Mouse (Mus musculus) thymus, postnatal 14 days (tissue): Measurements from ENCODE around the gene Snn.

Source experiments
- DNase-seq: peaks from one replicate; pipeline ENCODE4 v3.0.0; 2021

Gene Snn

DNA sequence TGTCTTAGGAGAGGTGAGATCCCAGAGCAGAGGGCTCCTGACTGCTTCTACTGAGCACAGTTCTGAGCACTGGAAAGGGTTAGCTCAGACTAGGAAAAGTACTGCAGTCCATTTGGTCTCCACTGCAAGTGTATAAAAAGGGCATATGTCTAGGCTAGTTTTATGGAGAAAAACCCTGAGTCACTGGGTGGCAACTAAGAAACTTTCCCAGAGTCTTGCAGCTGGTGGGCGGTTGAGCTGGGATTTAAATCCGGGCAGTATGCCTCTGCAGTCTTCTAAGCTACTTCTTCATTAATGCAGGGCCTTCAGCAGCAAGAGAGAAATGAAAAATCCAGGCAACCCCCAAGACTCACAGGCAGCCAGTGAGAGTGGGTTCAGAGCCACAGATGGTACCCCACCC is 10.5 kb upstream of the Snn start:
- DNase-seq: no peak

DNA sequence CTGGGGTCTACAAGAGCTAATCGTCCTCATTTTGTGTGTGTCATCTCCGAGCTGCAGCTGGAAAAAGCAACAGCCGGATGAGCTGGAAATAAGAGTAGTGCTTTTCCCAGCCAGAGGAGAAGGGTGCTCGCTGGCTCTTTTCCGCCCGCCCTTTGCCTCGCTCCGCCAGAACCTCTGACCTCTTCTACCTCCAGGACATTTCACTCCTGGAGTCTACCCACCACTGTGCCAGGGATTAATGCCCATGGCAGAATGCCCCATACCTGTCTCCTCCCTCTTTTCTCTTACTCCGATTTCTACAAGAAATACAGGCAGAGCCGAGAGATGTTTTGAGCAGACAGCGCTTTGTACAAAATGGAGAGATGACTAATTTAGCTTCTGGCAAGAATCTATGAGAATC is 9.6 kb upstream of the Snn start:
- no peak for DNase-seq

DNA sequence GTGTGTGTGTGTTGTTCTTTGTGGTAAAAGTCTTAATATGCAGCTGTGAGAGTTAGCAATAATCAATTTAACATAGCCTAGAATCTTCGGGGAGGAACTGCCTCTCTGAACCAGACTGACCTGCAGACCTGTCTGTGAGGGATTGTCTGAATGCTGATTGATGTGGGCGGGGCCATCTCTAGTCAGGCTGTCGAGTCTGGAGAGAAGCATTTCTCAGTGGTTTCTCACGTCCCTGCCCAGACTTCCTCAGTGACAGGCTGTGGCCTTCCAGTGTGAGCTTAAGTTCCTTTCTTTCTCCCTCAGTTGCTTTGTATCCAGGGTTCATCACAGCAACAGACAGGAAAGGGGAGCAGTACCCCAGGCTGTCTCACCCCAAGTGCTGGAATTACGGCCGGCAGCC is 6.3 kb upstream of the Snn start:
- DNase-seq: no peak

DNA sequence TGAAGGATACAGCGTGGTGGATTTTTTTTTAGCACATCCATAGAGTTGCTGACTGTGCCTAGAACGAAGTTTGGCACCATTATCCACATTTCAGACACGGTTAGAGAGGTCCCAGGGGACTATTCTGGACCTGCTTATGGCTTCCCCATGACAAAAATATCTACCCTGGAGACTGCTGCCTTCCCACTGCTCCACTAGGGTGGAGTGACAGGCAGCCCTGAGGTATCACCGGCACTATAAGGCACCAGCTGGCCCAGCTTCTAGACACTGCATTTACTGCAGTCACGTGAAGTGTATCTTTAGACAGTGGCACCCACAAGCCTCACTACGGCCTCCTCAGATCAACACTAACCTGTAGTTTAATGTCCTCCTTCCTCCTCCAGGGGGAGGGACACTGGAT is 5.9 kb upstream of the Snn start:
- no peak for DNase-seq

DNA sequence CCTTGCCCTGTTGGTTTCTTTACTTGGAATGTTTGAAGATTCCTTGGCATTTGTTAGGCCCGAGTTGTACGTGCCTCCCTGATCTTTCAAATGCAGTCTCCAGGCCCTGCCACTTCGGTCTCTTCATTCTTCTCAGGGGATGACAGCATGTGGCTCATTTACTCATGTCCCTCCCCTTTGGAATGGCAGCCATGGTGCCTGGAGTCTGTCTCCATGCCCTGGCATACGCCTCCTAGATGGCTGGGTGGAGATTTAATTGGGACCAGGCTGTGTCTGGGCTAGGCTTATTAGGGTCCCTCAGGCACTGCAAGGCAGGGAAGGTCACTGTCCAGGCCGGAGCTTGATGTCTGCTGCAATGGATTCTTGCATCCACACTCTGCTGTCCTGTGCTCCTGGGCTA is 4.8 kb upstream of the Snn start:
- no peak for DNase-seq

DNA sequence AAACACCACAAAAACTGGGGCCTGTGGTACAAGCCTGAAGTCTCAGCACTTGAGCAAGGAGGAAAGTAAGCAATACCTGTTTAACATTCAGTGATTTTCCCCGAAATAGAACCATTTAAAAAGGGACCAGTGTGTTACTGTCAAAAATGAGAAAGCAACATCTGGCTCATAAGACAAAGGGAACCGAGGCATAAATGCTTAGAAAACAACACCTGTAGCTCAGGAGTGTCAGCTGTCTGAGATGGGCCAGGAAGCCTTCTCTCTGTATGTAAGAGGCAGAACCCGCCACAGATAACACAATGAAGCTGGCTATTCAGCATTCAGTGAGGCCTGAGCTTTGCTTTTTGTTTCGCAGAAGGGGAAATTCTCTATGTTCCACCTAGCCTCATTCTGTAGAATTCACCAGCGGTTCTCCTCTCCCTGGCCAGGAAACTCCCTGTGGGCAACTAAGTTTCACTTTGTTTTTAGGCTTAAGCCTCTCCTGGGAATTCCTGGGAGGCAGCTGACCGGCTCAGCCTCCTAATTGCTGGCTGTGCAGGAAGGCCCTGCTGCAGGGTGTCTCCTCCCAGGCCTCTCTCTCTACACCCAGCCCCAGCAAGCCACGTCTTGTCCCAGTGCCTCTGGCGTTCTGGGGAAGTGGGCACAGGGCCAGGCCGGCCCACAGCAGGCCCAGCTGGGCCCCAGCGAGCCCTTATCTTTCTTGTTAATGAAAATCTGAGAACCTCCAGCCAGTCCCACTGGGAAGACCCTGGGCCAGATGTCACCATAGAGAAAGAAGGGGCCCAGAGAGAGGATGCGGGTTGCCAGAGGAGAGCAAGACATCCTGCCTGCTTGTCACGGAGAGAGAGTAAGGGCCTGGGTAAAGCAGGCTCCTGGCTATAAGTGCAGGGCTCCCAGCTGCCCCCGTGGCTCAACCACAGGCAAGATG is 2.3 kb downstream of the Snn start:
- DNase-seq: peak; percentile 58

DNA sequence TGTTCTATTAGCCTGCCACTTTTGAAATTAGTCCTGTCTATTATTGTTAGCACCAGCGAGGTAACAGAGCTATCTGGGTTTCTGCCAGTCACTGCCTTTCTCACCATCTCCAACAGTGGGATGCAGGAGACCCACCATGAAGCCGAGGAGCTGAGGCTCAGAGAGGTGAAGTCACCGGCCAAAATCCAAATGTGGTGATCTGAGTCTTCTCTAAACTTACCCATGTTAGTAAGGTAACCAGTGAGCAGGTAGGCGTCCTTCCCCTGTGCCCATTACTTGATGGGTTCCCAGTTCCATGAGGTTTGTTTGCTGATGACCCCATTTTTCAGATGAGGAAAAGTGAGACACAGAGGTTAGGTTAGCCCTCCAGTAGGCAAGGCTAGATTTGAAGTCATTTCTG is 3.6 kb downstream of the Snn start:
- DNase-seq: no peak

DNA sequence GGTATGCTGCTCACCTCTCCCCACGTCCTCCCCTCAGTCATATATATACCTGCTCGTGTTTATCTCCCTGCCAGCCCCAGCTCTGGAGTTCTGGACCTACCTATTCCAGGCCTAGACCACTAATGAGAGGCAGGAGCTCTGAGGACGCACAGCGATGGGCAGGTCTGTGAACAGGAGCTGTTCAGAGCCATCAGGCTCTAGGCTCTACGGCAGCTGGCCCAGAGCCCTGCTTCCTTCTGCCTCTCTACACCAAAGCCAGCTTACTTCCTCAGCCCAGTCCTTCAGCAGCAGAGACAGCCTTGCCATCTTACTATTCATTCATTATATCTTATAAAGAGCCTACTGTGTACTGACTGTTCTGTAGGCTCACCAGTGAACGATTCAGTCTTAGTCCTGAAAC is 4.0 kb downstream of the Snn start:
- no peak for DNase-seq

DNA sequence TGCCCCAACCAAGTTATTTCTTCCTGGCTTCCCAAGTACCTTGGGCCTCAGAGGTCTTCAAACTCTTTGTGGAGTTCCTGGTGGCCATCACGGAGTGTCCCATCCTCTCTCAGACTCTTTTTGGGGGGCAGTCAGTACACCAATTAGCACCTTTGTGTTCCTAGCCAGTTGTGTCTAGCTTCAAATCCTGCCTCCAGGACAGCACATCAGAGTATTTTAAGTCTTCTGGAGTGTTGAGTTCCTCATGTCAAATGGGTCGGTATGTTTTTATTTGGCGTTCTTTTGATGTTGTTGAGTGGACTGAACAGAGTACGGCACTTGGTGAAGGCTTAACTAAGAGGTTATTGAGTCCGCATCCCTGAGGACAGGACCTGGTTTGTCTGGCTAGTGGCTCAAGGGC is 4.7 kb downstream of the Snn start:
- no peak for DNase-seq

DNA sequence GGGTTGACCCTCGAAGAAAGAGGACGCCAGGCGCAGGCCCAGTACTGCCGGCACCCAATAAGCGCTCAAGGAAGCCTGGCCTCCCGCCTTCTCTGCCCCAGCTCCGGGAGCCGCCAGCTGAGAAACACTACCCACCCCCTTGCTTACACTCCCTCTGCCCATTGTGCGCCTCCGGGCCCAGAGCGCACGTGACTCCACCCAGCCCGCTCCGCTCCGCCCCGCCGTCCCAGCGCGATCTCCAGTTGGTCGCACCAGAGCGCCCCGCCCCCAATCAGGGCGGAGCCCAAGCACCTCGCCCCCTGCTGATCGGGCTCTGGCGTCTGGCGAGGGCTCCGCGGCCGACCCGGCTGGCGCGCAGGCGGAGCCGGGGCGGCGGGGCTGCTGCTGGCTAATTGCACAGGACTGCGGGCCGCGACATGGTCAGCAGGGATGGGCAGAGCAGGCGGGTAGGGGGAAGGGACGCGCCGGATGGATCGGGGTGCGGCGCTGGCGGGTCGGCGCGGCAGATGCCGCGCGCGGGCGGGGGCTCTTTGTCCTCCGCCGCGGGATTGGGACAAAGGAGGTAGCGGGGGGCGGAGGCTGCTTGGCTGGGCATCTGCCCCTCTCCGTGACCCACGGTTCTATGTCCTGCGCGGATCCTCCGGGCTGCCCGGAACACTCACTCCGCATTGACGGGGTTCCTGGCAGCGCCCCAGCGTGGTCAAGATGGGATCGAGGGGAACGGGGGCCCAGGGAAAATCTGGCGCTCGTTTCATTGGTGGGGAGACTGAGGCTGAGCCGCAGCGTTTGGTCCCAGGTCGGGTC is 5.5 kb downstream of the Snn start, which contains the start of gene Litaf:
TSS of gene Litaf (minus strand) at position 129 of the 804 bp plus-strand sequence.
- DNase-seq: peak; percentile 99

DNA sequence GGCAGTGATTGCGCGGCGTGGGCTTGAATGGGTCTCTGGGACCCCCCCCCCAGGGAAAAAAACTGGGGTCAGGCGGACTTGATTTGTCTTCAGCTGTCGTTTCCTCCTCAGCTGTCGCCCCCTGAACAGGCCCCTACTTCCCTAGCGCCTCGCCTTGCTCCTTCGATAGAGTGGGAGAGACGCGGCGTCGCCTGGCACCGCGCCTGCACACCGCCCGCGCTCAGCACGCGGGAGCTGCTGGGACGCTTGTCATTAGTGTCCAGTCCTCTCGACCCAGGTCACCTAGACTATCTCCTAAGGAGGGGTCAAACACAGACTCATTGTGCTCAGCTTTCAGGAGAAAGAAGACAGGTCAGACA is 6.1 kb downstream of the Snn start:
- DNase-seq: peak; percentile 65

DNA sequence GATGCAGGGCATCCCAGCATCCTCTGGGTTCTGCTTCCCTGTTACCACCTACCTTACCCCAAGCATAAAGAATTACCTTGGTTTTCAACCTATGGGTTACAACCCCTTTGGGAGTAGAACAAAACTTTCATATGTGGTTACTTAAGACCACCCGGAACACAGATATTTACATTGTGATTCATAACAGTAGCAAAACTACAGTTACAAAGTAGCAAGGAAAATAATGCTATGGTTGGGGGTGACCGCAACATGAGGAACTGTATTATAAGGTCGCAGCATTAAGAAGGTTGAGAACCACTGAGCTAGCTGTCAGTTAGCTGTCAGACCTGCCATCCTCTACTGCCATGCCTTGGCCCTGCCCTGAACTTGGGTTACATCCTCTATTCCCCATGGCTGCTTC is 7.9 kb downstream of the Snn start:
- no peak for DNase-seq

DNA sequence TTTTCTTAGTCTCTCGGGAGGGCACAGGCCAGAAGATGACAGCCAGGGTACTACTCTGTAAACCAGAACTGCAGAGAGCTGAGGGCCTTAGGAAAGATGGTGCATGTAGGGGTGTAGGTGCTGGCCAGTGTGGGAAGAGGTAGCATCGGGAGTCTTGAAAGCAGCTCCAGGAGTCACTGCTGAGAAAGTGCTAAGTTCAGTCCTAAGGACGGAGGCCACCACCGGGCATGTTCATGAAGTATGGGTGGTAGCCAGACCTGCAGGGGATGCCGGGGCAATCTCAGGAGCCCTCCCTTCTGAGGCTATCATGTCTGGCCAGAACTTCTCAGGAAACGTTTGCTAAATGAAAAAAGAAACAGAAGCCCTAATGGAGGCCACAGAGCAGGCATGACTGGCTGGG is 8.5 kb downstream of the Snn start:
- no peak for DNase-seq

DNA sequence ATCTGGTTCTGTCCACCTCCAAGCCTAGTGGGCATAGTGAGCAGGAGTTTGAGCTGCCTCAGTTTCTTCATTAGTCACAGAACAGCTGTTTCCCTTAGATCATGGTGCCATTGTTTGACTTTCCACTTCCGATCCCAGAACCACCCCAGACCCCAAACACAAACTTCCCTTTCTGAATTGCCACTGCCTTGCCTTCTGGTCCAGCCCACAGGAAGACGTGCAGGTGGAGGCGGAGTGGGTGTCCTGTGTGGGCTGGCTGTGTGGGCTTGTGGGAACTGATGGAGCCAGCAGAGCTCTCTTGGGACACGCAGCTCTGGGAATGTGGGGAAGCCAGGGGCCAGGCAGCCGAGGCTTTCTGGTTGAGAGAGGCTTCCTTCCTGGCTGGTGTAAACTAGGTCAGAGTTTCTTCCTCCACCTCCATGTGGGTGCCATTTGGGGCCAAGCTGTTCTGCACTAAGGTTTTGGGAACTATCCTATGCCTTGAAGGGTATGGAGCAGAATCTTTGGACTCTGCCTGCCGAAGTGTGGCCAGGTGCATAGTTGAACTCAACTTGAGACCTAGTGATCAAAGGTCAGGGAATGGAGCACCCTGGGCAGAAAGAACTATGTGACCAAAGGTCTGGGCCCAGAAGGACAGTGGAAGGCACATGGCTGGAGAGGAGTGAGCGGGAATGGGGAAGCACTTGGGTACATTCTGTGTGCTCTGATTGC is 9.1 kb downstream of the Snn start:
- peak; percentile 39 for DNase-seq

DNA sequence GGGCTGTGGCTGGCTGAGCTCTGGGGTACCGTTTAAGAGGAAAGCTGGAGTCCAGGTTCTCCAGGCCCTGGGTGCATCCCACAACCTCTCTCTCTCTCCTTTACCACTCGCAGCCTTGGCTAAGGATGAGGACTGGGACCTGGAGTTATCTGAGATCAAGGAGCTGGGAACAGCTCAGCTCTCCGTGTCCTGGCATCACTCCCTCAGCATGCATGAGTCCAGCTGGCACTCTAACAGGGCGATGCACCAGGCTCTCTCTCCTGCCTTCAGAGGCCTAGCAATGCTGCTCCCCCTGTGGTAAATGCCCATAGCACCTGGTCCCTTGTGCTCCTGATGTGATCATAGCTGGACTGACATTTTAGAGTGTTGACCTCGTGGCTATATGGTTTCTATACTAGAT is 10.4 kb downstream of the Snn start:
- no peak for DNase-seq

DNA sequence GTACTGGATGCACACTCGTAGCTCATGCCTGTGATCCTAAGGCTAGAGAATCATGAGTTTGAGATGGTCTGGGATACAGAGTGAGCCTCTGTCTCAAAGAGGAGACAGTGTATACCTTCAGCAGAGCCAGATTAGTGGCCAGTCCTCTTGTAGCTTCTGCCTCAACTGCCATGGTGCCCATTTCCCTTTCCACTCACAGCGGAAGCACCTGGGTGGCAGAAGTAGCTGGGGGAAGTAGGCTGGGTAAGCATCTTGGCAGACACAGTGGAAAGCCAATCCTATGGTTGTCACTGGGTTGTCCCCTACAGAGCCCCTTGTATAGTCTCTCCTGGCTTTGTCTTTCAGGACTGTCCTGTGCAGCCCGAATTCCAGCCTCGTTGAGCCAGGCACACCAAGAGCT is 11.1 kb downstream of the Snn start:
- DNase-seq: peak; percentile 59

DNA sequence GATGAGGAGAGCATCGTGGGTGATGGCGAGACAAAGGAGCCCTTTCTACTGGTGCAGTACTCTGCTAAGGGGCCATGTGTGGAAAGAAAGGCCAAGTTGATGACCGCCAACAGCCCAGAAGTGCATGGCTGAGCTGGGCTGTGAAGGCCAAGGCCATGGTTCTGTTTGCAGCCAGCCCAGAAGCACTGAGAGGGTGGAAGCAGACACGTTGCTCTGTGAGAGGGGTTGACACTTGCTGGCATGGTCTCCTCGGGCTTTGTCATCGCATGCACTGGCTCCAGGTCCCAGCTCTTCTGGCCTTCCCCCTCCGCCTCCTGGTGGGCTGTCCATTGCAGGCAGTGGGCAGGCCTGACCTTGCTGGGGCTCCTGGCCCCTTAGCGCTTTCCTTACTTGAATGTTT is 11.7 kb downstream of the Snn start:
- DNase-seq: no peak

DNA sequence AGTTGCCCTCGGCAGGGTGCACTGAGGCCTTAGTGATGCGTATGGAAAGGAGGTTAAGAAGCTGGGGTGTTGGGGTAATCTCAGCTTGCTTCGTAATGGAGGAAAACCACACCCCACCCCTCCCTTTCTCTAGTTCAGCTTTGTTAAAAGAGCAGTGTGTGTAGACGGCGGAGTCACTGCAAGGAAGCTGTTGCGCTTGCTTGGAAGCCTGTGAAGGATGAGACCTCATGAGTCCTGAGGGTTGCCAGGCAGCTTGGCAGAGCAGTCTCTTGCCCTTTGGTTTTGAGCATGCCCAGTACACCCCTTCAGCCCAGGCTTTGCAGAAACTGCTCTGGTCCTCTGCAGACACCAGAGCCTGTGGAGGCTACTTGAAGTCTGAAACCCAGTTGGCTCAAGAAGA is 12.3 kb downstream of the Snn start:
- DNase-seq: peak; percentile 51

DNA sequence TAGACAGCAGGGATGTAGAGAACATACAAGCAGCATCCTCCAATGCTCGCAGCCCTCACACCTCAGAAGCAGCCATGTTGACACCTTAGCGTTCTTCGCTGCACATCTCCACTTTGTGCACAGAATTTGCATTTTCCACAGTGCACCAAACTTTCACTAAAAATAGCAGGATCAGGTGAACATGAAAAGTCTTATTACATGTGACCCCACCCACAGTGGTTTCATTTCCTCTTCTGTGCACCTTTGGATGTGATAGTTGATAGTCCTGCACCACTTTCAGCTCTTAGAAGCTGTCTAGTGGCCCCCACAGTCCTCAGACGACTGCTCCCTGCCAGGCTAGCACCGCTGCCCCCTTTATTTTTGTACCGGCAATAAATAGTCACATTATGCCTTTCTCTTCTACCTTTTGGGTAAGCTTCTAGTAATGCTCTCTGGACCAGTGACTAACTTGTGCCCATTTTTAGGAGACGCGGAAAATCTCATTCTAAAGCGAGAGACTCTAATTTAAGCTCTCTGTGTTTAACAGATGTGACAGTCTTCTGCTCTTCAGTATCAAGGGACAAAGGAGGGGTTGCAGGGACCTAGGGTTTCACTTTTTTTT is 17.0 kb downstream of the Snn start:
- no peak for DNase-seq

DNA sequence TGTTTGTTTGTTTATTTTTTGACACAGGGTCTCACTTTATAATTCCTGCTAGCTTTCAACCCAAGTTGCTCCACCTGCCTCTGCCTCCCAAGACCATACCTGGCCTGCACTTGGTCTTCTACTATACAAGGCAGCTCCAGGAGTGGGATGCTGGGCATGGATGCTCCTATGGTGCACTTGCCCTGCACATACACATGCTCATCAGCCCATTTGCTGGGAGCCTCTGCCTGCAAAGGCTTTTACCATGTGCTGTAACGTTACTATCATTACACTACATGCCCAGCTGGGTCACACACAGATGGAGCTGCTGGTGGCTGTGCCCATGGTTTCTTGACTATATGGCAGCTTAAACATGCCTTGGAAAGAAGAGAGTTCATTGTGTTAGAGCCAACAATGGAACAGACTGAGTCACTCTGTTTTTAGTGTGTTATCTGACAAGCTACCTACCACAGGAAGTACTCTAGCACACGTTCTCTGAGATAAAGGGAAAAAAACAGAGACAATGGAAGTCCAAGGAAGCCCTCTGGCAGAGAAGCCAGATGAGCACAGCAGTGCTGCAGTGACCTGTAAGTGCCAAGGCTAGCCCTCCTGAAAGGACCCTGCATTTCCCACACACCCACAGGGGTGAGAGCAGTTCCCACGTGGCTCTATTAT is 17.6 kb downstream of the Snn start:
- DNase-seq: no peak

DNA sequence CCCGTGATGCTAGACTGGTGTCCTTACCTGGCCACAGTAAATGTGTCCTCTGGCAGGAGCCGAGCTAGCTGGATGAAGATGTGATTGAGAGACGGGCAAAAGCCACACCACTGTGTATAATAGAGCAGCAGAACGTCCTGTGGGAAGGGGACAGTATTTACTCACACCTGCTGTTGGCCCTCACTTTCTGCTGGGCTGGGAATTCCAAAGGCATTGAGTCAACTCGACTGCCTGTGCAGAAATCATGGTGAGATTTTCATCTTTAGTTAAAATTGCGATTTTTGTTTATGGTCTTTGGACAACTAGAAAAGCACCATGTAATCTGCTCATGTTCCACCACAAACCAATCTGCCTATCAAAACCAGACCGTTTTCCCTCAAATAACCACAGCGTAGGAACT is 23.4 kb downstream of the Snn start:
- DNase-seq: no peak

DNA sequence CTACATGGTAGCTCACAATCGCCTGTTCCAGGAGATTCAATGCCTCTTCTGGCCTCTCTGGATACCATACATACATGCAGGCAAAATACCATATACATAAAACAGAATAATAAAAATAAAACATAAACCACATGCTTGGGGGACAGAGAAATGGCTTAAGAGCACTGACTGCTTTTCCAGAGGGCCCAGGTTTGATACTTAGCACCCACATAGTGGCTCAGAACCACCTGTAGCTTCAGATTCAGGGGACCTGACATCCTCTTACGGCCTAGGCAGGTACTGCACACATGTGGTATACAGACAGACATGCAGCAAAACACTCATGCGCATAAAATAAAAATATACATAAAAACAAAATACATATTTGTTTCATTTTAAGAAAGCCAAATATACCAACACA is 25.6 kb downstream of the Snn start:
- no peak for DNase-seq
